Mouse (Mus musculus) ES-Bruce4 (cell line): ENCODE data around the gene Sucnr1.

ENCODE experiments used
- CTCF ChIP-seq: IDR thresholded peaks from one replicate; pipeline ENCODE4 v1.8.1; 2011; ENCODE audit warnings: low read depth, low read length
- EP300 ChIP-seq: IDR thresholded peaks from 2 replicates; pipeline ENCODE4 v1.6.1; 2011; ENCODE audit warnings: low read depth, low read length; ENCODE audit not compliant: insufficient read depth

GRCm38 (mm10) chr3:60121449-60121848 lies 39.8 kb downstream of the Sucnr1 start:
- no peak for TF ChIP-seq EP300
- no peak for TF ChIP-seq CTCF
